Mouse (Mus musculus): ENCODE measurements at regions not wholly inside any gene's neighbourhood (a gene's known extent, or its start where the extent isn't known, plus 50 kb on each side); places are given as distances from the start of the nearest gene placed in this dataset.

- no peak for DNase-seq
These were observed 1700.9 kb upstream of the Sel1l start for GRCm38 (mm10) chr12:93549900-93550299.

DNA sequence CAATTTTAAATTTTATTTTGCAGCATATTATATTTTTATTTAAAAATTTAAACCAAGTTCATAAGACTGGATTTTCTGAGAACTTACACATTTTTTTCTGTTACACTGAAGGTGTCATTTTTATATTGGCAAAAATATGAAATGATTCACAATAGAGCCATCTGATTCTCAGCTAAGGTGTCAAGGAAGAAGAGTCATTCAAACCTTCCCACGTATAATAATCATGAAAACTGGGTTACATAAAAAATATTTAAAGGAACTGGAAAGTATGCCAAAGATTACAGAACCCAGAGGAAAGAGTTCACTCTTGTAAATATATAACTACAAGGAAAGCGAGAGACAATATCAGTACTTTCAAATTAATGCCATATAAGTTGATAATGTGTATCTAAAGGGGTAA is 1674.5 kb upstream of the Sel1l start:
- DNase-seq: no peak

DNA sequence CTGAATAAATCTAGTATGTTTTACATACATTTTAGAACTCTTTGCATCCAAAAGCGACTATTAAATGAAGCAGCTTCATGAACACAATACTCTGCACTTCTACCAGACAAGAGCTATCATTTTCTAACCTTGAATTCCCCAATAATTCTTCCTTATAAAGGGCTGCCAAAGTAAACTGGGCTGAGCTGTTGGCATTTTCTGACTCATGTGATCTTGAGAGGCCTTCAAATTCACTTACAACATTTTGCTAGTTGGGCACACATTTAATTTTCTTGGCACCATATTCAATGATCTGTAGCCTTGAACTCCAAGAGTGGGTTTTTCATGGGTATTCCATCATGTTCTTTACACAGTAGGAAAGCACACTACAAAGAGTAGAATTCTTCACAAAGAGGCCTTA is 1637.4 kb upstream of the Sel1l start:
- DNase-seq: no peak

DNA sequence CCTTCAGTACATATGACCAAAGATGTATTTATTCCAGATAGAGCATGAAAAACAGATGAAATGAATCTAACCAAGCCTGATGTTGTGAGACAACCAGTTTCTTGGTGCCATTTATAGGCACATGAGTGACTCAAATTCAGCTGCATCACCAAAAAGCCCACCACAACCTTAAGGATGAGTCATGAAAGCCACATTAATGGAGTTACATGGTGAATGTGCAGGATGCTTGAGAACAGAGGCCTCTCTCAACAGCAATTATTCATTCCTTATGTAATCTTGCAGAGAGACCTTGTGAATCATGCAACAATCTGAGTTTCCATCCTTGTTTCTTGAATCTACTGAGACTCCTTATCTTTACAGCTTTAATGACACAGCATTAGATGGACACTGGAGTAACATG is 1613.1 kb upstream of the Sel1l start:
- no peak for DNase-seq

- DNase-seq: no peak
These were observed 1600.5 kb upstream of the Sel1l start for GRCm38 (mm10) chr12:93449436-93449835.

DNA sequence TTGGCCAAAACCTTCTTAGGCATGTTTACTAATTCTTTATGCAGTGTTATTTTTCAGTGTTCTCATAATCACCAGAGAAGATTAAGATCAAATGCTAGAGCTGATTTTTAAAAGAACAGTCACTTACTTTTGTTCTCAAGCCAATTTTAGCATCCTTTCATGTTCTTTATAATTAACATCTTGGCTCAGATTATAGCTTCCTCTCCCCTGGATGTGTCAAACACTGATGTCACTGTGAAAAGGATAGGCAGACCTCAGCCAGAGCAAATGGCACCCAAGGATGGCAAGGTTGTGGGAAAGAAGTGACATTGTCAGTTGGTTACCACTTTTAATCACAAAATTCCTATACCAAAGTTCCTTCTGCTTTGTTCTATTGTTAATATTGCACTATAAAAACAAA is 1580.3 kb upstream of the Sel1l start:
- DNase-seq: no peak

- no peak for DNase-seq
These were observed 1579.0 kb upstream of the Sel1l start for GRCm38 (mm10) chr12:93427988-93428387.

- no peak for DNase-seq
These were observed 1567.4 kb upstream of the Sel1l start for GRCm38 (mm10) chr12:93416381-93416780.

DNA sequence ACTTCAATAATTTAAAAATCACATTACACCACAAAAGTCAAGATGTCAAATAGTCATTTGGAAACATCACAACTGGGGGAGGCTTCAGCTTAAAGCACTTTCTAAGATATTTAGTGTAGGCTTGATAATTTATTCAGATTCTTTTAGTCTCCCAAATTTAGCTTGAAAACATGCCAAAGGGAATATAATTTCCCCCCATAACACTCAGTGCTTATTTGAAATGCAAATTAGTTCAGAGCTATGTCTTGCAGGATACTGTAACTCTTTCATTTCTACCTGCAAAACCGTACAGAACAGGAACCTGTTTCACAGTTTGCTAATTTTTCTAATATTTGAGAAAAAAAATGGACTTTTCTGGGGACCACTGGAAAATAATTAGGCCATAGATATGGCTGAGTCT is 1566.8 kb upstream of the Sel1l start:
- no peak for DNase-seq

- no peak for DNase-seq
These were observed 1536.6 kb upstream of the Sel1l start for GRCm38 (mm10) chr12:93385578-93385977.

DNA sequence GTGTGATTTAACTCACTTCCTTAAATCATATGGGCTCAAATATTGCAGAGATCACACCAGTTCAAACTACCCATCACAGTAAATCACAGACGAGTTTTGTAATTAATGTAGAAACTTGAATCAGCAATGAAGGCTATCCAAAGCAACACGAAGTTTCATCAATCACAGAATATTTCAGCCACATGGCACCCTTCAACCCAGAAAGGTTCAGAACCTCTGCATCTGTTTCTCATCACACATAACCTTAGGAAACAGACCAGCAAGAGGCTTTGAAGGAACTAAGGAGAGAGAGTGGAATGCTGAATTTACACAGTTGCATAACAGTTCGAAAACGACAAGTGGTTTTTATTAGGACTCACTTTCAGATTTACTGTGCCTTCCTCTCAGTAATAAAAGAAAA is 1494.0 kb upstream of the Sel1l start:
- DNase-seq: no peak

GRCm38 (mm10) chr12:93342525-93342924 is 1493.6 kb upstream of the Sel1l start:
- no peak for DNase-seq

DNA sequence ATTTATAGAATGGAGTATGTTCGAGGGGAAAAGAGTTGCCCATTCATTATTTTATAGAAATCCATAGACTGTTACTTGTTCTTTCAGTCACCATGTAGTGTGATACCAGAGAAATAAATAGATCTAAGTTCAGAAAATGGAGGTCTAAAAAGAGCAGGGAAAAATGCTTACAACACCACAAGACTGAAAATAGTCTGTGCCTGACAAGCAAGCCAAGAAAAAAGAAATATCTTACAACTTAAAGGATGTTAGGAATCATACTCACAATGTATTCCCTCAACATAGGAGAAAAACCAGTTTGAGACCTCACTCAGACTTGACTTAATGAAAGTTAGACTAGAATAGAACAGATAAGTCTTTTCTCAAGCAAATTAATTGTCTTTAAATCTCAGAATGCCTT is 1486.6 kb upstream of the Sel1l start:
- no peak for DNase-seq

DNA sequence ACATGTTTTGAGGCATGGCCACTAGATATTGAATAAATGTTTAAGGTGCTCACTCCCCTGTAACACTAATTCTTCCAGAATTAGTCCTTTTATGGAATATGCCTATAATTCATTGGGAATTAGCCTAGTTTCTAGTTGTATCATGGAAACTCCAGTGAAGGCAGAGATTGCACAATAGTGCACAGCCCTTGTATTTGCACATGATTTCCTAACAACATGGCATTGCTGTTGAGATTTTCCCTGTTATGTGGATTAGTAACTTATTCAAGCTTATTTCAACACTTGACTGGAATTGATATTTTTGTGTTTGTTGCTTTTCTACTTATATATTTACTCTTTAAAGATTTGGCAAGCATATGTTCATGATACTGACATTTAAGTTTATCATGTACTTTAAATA is 1463.3 kb upstream of the Sel1l start:
- DNase-seq: no peak

GRCm38 (mm10) chr12:93281816-93282215 is 1432.9 kb upstream of the Sel1l start:
- no peak for DNase-seq

- no peak for DNase-seq
These were observed 1424.7 kb upstream of the Sel1l start for GRCm38 (mm10) chr12:93273652-93274051.

DNA sequence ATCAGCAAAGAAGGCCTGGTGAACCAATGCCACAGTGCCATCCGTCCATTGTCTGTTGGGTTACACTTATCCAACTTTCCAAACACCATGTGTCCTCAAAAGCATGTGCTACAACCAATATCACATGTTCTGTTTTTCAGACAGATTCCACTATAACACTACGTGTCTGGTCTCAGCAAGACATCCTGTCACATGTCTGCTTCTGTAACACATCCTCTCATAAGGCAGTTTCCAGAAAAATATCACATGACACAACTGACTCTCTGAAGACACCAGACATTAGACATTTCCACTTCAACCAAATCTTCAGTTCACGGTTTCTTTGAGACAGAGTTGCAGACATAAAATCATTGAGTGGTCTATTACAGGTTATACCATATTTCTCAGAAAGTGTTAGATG is 1381.3 kb upstream of the Sel1l start:
- DNase-seq: no peak

GRCm38 (mm10) chr12:93226826-93227225 is 1377.9 kb upstream of the Sel1l start:
- DNase-seq: no peak

GRCm38 (mm10) chr12:93221179-93221922 is 1372.4 kb upstream of the Sel1l start:
- DNase-seq: no peak

DNA sequence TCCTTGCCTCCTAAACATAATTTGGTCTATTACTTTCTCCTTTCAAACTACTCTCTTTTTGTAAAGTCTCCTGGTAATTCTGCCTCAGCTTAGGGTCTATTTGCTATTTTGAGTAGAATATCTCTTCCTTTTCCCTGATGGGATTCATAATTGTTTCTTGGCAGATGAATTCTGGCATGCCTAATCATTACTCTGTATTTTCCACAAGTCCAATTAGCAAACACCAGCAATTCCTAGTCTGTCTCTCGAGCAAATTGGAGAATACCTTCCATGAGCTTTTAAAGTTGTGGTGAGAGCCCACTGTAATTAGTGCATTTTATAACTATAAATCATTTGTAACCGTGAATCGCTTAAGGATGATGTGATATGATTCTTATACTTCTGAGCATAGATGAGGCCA is 1358.6 kb upstream of the Sel1l start:
- no peak for DNase-seq

- no peak for DNase-seq
These were observed 1340.0 kb upstream of the Sel1l start for GRCm38 (mm10) chr12:93188940-93189339.

- no peak for DNase-seq
These were observed 1324.8 kb upstream of the Sel1l start for GRCm38 (mm10) chr12:93173744-93174143.

DNA sequence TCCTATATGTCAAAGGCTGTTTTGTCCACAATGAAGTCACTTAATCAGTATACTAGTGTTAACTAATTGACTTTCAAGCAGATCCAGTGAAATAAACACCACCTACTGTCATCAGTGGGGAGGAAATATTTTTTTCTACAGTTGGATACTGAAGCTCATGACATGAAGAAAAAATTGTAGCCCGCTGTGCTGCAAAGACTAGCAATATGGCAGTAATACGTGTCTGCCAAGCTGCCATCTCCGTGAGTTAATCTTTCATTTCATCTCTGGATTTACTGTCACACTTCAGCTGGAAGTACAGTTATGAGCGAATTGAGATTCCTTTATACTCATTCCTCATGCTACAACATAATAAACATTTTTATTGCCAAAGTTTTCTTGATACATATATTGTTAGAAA is 1311.3 kb upstream of the Sel1l start:
- DNase-seq: no peak

DNA sequence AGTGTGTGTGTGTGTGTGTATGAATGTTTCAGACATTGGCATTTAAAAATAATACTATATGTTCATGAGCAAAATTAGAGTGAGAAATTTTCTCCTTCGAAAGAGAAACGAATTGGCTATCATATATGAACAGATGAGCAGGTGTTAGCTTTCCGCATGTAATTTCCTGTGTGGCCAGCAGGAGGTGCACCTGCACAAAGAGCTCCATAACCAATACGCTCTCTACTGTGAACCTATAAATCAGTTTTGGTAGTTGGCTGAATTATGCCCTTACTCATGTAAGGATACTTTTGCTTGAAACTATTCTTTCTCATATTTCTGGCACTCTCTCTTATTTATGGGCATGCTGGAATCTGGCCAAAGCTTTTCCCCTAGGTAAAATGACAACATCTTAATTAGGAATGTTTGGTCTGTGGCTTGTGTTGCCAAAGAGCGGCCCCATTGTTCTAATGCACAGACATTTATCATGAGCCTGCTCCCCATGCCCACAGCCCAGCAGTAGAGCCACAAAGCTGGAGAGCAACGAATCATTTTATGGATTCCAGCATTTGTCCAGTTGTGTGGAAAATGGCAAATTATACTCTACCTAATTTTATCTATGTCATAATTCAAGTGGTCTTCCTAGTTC is 1303.8 kb upstream of the Sel1l start:
- DNase-seq: peak; percentile 72

DNA sequence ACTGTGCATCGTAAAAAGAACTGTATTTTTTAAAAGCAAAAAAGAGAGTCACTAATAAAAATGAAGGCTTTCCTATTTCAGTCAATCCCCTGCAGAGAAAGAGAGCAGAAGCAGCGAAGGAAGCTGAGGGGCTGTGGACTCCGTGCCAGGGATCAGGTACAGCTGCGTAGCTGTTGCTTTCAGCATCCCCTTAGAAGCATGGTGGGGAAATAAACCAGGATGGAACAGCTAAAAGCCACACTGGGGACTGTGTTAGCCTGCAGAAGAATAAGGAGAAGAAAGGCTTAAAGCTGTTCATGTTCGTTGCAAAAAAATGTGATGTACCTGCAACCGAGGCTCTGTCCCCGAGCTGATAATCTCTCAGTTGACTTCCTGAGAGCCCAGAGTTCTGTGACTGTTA is 1302.6 kb upstream of the Sel1l start:
- no peak for DNase-seq
